Mouse (Mus musculus) brain, embryonic 18.5 days (tissue): Measurements from ENCODE around the gene Tbc1d8.

Experiments used
- DNase-seq: peaks from one replicate; pipeline ENCODE4 v3.0.0-alpha.2; 2012; ENCODE audit warnings: low read depth, low spot score

The Tbc1d8 gene

DNA sequence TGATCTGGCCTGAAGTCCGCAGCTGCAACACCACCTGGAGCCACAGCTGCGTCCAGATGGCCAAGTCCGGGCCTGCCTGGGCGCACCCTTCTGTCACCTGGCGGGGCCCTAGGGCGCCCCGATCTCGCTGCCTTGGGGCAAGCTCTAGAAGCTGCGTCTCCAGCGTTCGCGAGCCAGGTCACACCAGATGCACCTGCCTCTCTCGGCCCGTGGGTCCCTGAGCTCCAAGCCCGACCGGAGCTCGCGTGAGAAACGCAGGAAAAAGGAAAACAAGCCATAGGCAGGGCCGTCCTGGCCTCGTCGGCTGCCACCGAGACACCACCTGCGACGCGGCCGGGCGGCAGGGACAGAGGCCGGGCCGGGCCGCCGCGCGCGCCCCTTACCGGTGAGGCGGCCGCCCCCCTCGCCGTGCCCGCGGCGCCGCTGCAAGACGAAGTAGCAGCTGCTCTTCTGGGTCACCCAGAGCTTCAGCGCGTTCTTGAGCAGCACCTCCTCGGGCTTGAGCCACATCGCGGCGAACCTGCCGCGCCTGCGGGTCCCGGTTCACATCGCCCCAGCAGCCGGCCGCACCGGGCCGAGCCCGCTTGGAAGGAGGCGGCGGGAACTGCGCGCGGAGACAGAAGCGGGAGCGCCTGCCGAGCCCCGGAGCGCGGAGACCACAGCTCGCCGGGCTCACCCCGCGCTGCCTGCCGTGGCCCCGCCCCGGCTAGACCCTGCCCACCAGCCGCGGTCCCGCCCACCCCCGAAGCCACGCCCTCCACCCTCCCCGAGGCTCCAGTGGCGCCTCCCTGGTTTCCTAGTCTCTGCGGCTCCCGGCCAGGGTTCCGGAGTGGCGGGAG, at the start of gene Tbc1d8:
Gene Tbc1d8 (minus strand): TSS at position 699 of the 839 bp plus-strand sequence.
- peak; percentile 72 for DNase-seq

DNA sequence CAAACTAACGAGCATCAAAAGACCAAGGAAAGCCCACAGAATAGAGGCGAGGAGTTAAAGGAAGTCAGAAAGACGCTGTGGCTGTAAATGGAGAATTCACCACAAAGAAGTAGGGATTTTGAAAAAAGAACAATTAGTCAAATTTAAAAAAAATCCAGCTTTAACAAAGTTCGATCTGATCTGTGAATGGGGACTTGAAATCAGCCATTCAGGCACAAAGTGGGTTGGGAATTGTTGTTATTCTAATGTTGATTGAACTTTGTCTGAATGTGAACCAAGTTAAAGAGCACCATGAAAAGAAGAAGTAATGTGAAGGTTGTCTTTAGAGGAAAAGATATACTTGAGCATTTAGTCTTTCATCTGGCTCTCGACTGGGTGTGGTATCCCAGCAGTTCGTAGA, 49.8 kb upstream of the Tbc1d8 start:
- DNase-seq, result no peak

DNA sequence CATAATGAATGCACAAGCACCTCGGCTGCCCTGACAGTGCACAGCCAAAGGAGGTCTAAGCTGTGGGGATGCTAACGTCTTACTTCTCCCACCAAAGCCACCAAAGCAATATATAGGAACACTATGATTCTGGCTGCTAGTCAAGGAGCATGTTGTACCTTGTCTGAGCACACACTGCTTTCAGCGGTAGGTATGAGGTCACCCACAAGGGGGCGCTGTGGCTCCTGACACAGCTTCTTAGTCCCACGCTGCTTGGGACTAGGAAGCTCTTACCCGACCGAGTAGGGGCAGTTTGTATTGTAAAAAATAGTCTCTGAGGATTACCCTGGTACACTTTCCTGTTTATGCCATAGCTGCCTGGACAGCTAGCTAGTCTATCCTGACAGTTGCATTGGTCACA, 48.9 kb upstream of the Tbc1d8 start:
- DNase-seq, result no peak

- no peak for DNase-seq
These were observed 48.0 kb upstream of the Tbc1d8 start for GRCm38 (mm10) chr1:39526371-39527167.

- DNase-seq, result no peak
These were observed 47.2 kb upstream of the Tbc1d8 start for GRCm38 (mm10) chr1:39525763-39526162.

GRCm38 (mm10) chr1:39522519-39522918, 44.0 kb upstream of the Tbc1d8 start:
- DNase-seq, result no peak

GRCm38 (mm10) chr1:39521326-39521725, 42.8 kb upstream of the Tbc1d8 start:
- DNase-seq, result no peak

- DNase-seq, result no peak
These were observed 36.9 kb upstream of the Tbc1d8 start for GRCm38 (mm10) chr1:39515303-39515991.

DNA sequence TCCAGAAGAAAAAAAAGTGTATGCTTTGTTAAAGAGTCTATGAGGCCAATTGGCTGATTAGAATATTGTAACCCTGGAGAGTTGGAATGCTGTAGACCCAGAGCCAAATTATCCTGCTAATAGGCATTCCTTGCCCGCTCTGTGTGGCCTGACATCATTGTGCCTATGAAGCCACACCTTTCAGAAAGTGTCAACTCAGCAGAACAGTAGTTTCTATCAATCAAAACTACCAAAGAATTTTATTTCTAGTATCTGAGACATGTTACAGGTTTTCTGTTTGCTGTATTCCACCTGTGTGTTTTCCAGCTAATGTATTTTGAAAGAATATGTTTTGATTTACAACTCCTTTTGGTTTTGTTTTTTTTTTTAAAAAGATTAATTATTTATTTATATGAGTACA, 33.6 kb upstream of the Tbc1d8 start:
- DNase-seq, result no peak

DNA sequence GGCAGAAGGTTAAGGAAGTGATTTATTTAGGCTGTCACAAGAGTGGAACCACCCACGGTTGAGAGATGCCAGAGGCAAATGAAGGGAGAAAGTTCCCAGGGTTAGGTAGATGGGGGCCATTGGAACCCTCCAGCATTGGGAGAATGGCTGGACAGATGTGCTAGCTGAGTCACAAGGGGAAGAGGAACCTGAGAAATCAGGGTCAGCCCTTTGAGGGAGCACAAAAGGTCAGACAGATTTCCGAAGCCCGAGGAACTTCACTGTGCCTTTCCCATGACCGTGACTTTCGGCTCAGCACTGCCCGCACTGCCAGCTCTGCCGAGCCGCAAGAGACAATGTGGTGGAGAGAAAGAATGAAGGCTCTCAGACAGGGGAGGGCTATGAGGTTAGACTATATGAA, 33.2 kb upstream of the Tbc1d8 start:
- no peak for DNase-seq

DNA sequence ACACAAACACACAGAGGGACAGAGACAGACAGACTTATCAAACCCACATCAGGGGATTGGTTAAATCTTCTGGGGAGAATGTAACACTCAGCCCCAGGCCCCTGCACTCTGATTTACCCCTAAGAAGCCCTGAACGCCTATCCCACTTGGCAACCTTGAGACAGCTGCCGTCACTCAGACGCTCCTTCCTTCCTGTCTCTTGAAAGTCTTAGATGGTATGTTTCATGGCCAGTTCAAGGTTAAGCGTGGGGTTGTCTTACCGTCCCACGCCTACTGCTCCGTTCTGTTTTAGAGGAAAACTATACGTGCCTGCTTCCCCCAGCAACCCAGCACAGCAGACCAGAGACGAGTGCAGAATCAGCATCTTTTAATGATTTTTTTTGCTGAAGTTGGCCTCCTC, 27.0 kb upstream of the Tbc1d8 start:
- DNase-seq, result no peak

GRCm38 (mm10) chr1:39504261-39504660, 25.7 kb upstream of the Tbc1d8 start:
- no peak for DNase-seq

GRCm38 (mm10) chr1:39502817-39503633, 24.5 kb upstream of the Tbc1d8 start:
- no peak for DNase-seq

- DNase-seq, result no peak
These were observed 21.0 kb upstream of the Tbc1d8 start for GRCm38 (mm10) chr1:39499485-39499941.

- no peak for DNase-seq
These were observed 19.2 kb upstream of the Tbc1d8 start for GRCm38 (mm10) chr1:39497748-39498147.

DNA sequence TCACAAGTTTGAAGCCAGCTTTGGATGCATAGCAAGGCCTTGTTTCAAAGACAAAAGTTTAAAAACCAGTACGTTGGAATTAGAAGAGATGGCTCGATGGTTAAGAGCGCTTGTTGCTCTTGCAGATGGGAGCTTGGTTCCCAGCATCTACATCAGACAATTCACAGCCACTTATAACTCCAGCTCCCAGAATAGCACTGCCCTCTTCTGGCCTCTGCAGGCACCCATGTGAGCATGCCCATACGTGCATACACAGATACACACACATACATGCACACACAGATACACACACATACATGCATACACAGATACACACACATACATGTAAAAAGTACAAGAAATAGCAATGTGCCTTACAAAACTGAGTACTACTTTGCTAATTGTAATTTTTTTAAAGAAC, 18.4 kb upstream of the Tbc1d8 start:
- DNase-seq, result no peak

GRCm38 (mm10) chr1:39493664-39494063, 15.1 kb upstream of the Tbc1d8 start:
- DNase-seq, result no peak

GRCm38 (mm10) chr1:39493165-39493564, 14.6 kb upstream of the Tbc1d8 start:
- no peak for DNase-seq

GRCm38 (mm10) chr1:39487370-39487769, 8.8 kb upstream of the Tbc1d8 start:
- no peak for DNase-seq

- DNase-seq, result no peak
These were observed 3.7 kb upstream of the Tbc1d8 start for GRCm38 (mm10) chr1:39482115-39482815.

DNA sequence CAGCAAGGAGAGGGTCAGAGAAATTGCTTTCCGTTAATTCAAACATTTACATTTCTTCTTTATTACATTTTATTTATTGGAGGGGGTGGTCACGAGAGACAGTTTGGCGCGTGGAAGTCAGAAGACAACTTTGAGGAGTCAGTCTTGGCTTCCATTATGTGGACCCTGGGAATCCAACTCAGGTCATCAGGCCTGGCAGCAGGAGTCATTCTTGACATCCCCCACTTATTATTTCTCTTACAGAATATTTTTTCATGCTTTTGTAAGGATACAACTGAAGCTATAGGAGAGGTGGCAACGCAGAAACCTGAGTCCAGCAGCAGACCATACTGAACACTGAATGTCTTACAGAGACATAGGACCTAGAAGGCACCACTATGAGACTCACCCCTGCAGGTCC, 699 bp upstream of the Tbc1d8 start:
- DNase-seq, result no peak
